Mouse (Mus musculus): Measurements from ENCODE around the gene Krt73.

Gene Krt73

DNA sequence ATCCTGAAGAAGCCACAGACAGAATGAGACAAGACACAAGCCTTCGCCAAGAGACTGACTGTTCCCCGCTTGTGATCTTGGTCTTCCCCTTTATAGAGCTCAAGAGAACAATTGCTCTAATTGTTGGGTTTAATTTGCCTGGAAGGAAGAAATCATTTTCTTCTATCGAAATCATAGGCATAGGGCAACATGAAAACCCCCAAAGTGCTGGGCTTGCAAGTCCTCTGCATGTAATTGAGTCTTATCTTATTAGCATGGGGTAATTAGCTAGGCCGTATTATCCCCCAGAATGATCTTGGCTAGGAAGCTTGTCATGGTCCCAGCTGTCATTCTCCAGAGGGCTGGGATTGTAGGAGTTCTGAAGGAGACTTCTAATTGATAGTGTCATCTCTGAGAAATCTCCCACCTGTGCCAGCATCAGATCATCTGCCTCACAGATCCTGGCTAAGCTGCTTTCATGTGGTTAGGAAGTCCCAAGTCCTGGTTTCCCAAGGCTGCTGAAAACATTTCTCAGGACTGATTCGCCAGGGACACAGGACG is at the start of gene Krt73:
Gene Krt73 (minus strand): TSS at position 51 of the 540 bp plus-strand sequence.
- DNase-seq = no peak

DNA sequence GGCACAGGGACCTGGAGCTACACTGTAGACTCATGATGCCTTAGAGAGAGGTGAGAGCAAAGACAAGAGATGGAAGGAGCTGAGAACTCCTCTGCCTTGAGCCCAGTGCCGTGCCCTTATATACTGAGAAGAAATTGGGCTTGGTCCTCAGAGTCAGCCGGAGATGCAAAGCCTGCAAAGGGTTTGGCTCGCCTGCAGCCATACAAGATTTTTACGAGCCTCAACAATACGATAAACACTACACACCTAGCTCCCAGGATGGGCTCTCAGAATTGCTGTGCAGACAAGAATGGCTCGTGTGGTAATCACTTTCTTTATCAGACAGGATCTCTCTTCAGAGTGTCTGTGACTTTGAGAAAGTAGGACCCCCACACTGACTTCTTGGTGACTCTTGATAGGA is 48.5 kb upstream of the Krt73 start, which contains the start of gene Krt1:
Gene Krt1 (minus strand): TSS at position 101 of the 400 bp plus-strand sequence.
- no peak for DNase-seq

GRCm38 (mm10) chr15:101845971-101846403 is 43.8 kb upstream of the Krt73 start:
- peak; percentile 66 for DNase-seq

DNA sequence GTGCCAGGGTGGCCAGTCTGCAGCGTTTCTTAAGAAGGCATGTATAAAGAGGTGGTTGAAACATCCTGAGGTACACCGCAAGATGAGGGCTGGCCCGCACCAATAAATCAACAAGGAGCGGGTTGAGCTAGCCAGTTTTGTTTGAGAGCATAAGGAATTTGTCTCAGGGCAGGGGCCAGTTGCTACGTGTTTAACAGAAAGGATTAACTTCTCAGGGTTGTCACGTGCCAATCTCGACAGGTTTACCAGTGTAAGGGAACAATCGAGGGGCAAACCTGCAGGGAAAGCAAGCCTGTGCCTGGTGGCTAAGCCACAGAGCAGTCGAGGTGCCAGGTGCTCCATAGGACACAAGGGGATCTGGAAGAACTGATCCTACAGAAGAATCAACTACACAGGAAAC is 41.0 kb upstream of the Krt73 start:
- no peak for DNase-seq

DNA sequence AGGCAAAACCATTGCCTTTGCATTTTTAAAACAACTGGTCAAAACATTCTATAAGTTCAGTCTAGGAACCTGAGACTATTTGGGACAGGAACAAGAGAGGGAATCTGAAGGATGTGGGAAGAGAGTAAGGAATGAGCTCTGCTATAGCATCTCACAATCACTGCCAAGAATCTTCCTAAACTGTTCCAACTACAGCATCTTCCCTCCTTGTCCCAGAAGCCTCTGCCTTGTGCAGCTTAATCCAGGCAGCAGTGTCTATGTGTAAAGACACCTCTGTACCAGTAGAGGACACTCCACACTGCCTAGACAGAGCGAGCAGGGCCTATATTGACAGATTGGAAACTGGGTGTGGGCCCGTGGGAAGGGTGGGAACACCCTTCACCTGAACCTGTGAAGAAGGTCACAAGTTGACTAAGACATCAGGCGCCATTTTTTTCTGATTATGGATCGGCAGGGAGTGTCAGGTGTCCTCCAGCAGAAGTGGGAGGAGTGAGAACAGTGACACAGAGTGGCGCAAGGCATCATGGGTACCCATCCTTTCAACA is 32.7 kb upstream of the Krt73 start:
- DNase-seq = no peak

DNA sequence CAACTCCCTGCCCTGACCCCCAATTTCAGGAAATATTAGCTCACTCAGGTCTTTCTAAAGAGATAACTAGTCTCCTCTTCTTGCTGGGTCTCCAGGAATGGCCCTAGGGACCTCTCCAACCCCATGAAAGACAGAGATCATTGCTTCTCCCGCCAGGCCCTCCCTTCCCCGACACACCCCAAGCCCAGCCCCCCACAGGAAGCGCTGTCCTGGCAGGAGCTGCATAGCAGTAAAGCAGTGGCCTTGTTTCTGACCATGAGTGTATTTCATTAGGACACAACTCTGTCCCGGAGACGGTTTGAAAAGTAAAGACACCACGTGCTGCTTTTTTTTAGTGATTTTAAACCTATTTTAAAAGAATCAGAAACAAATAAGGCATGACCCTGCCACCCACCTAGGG is 31.0 kb upstream of the Krt73 start:
- no peak for DNase-seq

GRCm38 (mm10) chr15:101829441-101829840 is 27.3 kb upstream of the Krt73 start:
- no peak for DNase-seq

GRCm38 (mm10) chr15:101821786-101822185 is 19.6 kb upstream of the Krt73 start:
- no peak for DNase-seq

DNA sequence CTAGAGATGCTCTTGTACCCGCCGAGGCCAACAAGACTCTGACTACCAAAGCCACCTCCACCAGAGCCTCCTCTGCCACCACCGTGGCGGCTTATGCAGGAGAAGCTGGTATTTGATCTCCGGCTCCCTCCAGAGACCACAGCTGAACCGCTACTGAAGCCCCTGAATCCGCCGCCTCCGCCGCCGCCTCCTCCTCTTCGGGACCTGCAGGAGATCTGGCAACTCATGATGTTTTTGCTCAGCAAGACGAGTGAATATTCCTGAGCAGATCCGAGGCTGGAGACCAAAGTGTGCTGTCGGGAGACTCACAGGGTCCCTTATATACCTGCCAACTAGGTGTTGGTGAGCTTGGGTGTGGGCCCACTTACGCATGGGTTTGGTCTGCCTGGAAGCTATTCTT is 15.7 kb upstream of the Krt73 start, which contains the start of gene Krt2:
Gene Krt2 (minus strand): TSS at position 295 of the 400 bp plus-strand sequence.
- DNase-seq = no peak

DNA sequence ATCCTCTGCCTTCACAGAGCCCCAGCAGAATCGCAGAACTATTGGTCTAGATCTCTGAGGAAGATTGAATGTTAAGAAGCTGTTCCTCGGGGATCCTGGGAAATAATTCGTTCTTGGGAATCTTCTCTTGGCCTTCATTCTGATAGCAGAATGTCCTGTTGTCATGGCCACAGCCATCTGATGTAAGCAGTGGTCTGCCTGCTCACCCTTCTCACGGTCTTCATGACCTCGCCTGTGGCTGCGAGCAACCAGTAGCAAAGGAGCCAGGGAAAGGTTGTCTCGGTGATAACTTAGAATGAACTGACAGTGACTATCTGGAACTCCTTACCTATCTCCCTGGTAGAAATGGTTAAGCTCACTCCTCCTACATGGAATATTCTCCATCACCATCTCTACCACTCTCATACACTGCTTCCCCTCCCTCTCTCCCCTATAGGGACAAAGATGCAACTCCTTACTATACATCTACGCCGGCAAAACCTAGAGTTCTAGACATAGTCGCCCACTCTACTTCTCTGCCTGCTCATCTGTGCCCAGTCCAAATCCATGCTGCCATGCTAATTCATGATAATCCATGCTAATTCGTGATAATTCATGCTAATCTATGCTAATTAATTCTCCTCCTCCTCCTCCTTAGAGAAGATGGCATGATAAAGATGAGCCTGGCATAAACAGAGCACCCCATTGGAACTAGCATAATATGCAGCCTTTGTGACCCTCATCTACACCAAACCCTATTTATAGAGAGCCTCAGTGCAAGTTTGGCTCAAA is 1.1 kb upstream of the Krt73 start:
- no peak for DNase-seq

DNA sequence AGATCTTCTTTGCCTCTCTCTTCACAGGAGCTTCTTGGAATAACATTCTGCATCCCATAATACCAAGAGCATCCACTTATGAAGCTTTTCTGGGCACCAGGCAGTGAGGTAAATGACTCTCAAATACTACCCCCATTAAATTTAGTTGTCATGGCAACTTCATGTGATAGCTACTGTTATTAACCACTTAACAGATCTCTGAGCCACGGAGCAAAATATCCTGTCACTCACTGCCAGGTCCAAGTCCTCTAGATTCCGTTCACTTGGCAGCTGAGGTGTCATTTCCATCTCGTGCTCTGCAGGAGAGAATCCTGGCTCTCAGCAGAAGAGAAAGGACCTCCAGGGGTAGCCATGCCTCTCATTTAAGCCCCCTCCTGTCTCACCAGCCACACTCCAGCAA is 11.3 kb downstream of the Krt73 start:
- no peak for DNase-seq

DNA sequence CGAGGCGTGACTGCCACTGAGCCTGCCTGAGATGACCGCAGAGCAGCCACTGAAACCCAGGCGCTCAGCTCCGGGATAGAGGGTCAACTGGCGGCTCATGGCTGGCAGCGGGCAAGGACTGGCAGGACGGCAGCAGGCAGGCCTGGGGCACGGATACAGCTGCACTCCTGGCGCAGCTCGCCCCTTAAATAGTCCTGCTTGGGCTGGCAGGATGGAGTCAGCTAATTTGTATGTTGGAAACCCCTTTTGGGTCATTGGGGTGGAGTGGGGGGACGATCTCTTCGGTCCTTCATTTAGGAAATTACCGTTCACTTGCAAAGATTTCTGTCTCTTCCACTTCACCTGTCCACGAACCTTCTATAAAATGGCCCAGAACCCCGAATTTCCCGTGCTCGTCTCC is 15.8 kb downstream of the Krt73 start, which contains the start of gene Krt72:
Gene Krt72 (minus strand): TSS at position 101 of the 400 bp plus-strand sequence.
- no peak for DNase-seq

DNA sequence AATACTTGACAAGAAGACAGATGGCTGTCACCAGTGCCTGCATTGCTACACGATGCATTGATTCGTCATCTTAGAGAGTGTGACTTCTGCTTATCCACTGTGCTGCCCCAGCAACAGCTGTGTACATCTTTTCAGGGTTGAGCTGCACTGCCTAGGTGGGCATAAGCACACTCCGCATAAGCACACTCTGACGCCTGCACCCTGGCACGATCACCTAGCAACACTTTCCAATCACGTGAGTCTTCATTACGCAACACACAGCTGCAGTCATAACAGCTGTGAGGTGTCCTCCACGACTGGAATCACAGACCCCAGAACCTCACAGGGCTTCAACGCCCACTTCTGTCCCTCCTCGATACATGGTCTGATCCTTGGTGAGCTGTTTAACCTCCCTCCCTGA is 28.7 kb downstream of the Krt73 start:
- no peak for DNase-seq

GRCm38 (mm10) chr15:101772711-101773081 is 29.4 kb downstream of the Krt73 start:
- DNase-seq = peak; percentile 96

- peak; percentile 35 for DNase-seq
Measured at GRCm38 (mm10) chr15:101772080-101772710, 30.0 kb downstream of the Krt73 start.

DNA sequence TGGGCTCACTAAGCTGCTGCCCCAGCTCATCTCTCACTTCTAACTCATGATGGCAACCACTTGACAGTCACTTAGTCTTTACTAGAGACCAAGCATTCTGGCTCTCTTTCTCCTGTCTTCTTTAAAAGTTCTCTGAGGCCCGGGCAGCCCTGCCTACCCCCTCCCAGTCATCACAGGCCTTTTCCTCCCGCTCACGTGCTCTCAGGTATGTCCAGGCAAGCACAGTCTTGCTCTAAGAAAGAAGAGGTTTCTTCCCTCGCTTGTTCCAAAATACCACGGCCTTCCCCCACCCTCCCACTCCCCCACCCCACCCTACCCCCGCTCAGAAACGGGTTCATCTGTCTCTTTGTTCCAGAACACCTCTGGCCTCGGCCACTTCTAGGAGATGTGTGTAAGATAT is 31.9 kb downstream of the Krt73 start:
- no peak for DNase-seq
